Mouse (Mus musculus) layer of hippocampus, postnatal 10 days (tissue): Measurements from ENCODE around the gene Ccdc183. TPM values are rescaled to one million over a fixed set of nuclear protein-coding genes. Genes with fewer than 3 reads are reported as not detected.

ENCODE experiments used
- DNase-seq, 2 experiments: peaks; one replicate each; pipeline ENCODE4 v3.0.0; 2021; ENCODE audit warnings: low spot score in 2 of 2
- total RNA-seq, 2 experiments: library from RNA; stranded (reverse); gene quantifications; 2 replicates each; pipeline ENCODE4 v1.2.3; 2021

Gene Ccdc183
- total RNA-seq, 2 experiments from 2014 or later: not detected

DNA sequence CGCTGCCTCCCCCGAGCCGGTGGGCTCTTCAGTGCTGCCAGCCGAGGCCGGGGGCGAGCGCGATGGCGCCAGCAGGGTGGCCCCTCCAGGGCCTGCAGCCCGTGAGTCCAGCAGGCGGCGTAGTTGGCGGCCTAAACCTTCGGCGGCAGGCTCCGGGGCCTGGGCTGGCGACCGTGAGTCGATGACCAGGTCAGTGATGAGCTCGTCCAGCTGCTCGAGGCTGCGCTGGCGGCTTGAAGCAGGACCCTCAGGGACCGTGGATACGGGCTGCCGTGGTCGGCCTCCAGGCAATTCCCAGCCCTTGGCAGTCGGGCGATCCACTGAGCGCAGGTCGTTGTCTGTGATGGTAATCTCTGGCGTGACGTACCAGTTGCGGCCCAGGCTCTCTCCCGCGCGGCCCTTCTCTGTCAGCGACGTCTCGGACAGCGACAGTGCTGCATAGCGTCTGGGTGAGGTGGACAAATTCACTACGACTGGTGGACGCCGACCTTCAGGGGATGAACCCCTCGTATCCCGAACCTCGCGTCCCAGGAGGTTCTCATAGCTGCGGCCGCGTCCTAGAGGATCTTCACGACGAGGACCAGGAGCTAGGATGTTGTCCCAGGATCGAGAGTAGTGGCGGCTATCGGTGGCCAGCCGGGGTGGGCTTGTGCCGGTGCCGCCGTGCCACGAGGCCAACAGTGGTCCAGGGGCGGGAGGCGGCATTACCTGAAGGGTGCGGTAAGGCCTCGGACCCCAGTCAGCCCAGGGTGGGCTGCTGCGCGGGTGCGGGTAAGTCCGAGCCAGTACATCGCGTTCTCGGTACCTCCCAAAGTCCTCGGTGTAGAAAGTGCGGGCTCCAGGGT, 39.3 kb downstream of the Ccdc183 start:
- DNase-seq: peak in 1 of 2 experiments; percentile 45

GRCm38 (mm10) chr2:25576965-25577891, 40.2 kb downstream of the Ccdc183 start:
- DNase-seq: no peak

DNA sequence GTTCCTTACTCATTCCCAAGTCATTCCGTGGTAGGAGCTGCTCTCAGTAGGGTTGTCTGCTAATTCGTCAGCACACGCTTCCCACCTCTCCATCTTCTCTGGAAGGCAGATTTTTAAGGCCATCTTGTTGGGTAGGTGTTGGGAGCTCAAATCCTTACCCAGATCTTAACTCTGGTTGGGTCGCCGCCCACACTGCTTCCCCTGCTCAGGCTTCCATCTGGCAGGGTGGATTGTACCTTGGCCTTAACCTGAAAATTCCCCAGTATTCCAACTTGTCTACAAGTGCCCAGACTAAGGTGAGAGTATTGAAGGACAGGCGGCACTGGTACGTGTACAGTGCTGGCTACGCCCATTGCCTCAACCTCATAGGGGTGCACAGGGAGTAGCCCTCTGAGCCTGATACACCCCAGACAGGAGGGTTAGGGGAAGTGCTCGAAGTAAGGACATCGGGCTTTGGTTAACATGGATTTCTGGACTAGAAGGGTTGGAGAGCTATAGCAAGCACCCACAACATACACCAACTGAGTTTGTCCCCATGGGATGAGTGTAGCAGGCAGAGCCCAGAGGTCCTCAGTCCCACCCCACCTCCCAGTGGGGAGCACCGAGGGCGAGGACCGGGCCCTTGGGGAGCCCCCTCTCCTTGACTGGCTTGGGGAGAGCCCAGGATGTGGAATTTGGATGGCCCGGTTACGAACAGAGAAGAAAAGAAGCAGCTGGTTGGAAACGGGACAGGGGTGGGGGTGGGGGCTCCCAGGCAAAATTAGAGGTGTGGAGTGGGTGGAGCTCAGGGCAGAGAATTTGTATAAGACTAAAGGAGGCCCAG, 41.2 kb downstream of the Ccdc183 start:
- no peak for DNase-seq

GRCm38 (mm10) chr2:25575432-25576027, 41.9 kb downstream of the Ccdc183 start:
- DNase-seq: peak; percentile 56 to 59

- peak; percentile 96 to 97 for DNase-seq
Observed at GRCm38 (mm10) chr2:25574579-25575431, 42.7 kb downstream of the Ccdc183 start, which contains the start of the genes Mamdc4 and Phpt1. Gene Mamdc4, minus strand, starts transcription at chr2:25574845. Gene Phpt1, minus strand, starts transcription at chr2:25575224.

DNA sequence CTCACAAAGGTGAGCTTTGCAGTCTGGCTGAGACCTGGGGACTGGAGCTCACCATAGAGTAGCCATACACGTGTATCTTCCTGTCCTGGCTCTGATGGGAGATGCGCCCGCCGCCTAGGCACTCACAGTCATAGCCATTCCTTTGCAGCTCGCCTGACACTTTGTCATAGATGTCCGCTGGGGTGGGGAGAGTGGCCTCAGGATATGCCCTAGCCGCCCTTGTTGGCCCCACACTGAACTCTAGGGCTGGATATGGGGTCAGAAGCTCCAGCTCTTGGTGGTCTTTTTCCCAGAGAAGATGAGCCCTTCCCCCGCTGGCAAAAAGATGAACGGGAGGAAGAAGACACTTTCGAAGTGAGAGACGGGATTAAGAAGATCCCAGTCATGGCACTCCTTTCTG, 43.3 kb downstream of the Ccdc183 start:
- no peak for DNase-seq

GRCm38 (mm10) chr2:25573068-25573467, 44.4 kb downstream of the Ccdc183 start:
- DNase-seq: peak; percentile 5 to 15

GRCm38 (mm10) chr2:25571221-25571620, 46.3 kb downstream of the Ccdc183 start:
- no peak for DNase-seq

DNA sequence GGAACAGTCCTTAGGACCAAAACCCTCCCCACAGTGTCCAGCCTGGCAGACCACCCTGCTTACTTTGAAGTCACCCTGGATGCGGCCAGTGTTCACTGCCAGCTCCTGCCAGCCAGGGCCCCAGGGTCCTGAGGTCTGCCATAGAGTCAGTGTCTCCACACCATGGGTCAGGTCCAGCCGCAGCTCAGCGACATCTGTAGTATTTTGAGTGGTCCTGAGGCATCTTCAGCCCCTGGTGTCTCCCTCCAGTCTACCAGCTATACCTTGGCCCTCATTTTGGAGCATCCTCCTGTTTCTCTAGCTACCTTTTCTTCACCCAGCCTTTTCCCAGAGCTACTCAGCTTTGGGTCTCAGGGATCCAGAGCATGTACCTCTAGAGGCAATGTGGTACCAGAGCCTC, 48.2 kb downstream of the Ccdc183 start:
- DNase-seq: peak in 1 of 2 experiments; percentile 9

GRCm38 (mm10) chr2:25568473-25569019, 48.9 kb downstream of the Ccdc183 start:
- no peak for DNase-seq

DNA sequence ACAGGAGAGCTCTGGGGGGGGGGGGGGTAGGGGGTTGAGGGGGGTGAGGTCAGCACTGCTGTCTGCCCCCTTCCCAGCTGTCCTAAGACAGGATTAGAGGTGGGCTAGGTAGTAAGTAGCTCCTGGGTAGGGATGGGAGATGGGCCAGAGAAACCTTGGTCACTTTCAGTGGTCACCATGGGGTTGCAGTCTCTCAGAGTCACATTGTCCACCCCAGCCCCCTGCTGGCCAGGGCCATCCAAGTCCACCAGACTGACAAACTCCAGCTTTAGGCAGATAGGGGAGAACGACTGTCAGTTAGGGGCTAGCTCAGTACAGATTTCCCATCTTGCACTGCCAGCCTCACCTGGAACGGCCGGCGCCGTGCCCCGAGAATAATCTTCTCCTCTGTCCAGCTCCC, 50.9 kb downstream of the Ccdc183 start:
- DNase-seq: peak in 1 of 2 experiments; percentile 17

- DNase-seq: no peak
Observed at GRCm38 (mm10) chr2:25565741-25566140, 51.7 kb downstream of the Ccdc183 start.

GRCm38 (mm10) chr2:25561946-25562345, 55.5 kb downstream of the Ccdc183 start:
- no peak for DNase-seq

GRCm38 (mm10) chr2:25560551-25560950, 56.9 kb downstream of the Ccdc183 start:
- DNase-seq: no peak

- no peak for DNase-seq
Observed at GRCm38 (mm10) chr2:25558774-25559173, 58.7 kb downstream of the Ccdc183 start.
